Mouse (Mus musculus): Measurements from ENCODE around the gene Exoc4.

Exoc4 gene

GRCm38 (mm10) chr6:33770021-33770420, 521.1 kb downstream of the Exoc4 start:
- DNase-seq, result no peak

DNA sequence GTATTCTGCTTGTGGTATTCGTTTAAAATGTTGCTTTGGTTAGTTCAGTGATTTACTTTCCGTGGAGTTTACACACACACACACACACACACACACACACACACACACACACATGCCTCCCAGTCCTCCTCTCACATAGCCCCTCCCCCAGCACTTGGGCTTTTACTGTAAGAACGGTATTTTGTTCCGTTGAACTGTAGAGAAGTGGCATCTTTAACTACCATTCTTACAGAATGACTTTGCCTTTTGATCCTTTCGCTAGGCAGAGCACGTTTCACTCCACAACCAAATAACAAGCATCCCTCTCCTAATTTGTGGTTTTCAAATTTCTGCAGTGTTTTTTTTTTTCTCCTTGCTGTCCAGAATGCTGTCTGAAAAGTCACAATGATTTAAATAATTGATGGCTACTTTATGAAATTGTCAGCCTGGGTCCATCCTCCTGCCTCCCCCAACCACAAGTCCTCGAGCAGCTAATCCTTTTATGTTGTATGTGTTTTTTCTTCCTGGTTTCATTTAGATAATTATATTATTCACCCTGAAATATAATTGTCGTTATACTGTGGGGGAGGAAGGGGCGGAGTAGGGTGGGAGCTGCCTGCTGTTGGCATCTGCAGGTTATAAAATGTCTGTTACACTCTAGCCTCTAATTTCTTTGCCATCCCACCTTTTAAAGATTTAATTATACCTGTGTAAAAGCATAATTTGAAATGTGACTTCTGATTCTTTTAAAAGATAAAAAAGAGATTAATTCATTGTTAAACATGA, 523.8 kb downstream of the Exoc4 start:
- no peak for DNase-seq

DNA sequence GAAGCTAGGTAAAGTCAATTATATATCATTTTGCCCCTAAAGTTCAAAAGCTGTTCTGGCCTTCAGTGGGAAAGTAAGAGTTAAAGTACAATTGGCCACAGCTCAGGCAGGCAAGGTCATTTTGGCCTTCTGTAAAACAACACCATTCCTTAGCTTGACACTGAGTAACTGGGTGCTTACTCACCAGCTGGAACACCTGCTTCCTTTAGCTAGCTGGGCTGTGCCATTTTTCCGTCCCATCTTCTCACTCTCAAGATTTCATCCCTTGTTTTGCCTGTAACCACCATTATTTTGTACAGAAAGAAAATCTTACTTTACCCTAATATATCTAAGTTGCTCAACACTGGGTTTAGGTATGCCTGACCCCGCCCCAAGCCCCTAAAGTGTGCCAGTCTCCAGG, 543.7 kb downstream of the Exoc4 start:
- no peak for DNase-seq

GRCm38 (mm10) chr6:33801254-33801653, 552.4 kb downstream of the Exoc4 start:
- DNase-seq, result no peak

DNA sequence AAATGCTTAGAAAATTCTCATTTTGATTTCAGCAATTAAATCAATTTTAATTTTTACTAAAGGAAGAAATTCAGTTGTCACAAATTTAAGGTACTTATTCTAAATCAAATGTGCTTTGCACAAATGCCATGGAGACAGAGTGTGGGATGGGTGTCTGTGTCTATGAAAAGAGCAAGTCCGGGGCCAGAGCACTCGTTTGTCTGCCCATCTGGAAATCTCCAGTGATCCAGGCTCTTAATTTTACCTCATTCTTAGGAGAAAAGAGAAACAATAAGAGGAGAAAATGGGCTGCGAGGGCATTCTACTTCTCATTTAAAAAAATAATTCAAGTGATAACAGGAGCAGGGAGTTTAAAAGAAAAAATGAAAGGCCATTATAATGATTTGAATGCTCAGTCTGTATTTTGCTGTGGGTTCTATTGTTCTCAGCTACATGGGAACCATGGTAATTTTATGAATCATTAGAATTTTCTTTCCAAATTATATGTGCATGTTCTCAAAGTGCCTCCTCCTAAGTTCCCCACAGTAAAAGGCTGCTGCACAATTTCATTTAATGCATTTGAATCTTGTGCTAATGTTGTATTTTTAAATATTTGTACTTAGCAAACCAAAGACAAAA, 554.7 kb downstream of the Exoc4 start:
- no peak for DNase-seq

GRCm38 (mm10) chr6:33804775-33805174, 555.9 kb downstream of the Exoc4 start:
- DNase-seq, result no peak

DNA sequence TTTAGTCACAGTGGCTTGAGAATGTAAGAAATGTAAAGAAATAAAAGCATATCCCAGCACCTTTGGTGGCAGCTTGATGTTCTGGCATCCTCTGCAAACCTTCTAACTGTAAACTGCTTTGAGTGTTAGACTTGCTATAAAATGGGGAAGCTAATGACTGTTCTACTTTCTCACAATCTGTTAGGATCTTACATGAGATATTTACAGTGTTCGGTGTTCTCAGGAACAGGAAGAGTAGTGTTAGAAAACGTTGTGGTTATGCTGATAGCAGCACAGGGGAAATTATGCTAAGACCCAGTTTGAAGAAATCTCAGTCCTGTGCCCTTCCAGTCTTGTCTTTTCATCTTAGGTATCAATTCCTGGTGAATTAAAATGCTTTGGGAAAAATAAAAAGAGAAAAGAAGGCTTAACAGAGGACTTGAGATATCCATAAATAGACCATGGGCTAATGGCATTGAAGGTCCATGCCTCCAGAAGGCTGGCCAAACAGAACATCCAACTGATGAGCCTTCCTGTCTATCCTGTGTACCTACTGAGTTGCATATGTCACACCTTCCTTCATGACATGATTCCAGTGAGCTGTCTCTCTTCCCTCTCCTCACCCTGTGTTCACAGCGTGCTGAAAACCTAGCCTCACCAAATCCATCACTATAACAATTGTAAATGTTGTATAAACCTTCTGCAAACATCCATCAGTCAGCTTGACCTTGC, 557.3 kb downstream of the Exoc4 start:
- DNase-seq, result no peak

DNA sequence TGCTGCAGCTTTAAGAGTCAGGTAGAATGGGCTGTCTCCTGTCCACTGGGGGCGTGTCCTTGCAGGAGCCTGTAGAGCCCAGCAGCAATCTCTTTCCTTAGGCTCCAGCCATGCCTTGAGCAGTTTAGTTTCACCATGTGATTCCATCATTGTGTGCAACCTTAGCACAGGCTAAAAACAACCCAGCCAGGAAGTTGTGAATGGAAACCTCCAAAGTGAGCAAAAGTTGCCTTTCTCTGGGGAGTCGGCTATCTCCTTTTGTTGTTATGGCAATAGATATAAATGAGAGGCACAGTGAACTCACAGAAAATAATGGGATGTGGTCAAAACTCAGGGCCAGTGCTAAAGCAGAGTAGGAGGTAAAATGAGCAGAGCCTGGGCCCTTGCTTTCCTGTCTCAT, 565.5 kb downstream of the Exoc4 start:
- DNase-seq, result no peak

GRCm38 (mm10) chr6:33823171-33823570, 574.3 kb downstream of the Exoc4 start:
- DNase-seq, result no peak

GRCm38 (mm10) chr6:33823777-33824302, 575.0 kb downstream of the Exoc4 start:
- DNase-seq, result no peak

GRCm38 (mm10) chr6:33828499-33828898, 579.6 kb downstream of the Exoc4 start:
- no peak for DNase-seq

DNA sequence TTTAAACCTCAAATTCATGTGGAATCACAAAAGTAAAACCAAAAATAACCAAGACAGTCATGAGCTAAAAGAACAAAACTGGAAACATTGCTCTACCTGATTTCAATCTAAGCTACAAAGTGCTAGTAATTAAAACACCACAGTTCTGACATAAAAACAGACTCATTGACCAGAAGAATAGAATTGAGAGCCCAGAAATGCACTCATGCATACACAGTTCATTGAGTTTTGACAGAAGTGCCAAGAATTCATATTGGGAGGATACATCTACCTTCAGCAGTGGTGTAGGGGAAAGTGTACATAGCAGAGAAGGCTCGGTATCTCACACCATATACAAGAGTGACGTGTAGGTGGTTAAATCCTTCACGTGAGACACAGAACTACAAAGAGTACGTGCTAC, 580.4 kb downstream of the Exoc4 start:
- no peak for DNase-seq

GRCm38 (mm10) chr6:33831276-33831675, 582.4 kb downstream of the Exoc4 start:
- no peak for DNase-seq

DNA sequence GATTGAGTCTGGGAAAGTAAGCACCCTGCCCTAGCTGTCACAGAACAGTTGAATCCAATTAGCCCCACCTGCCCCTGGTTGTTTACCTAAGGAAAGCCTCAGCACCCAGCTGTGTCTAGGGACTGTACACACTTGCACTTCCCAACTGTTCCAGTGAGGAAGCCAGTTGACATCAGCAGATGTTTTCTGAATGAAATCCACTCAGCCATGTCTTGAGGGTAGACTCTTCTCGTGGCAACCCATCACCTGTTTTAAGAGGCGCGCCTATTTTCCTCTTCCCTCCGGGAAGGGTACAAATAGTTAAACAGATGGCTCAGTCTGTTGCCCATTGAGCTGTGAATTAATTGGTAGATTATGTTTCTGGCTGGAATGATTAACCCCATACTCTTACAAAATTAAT, 584.1 kb downstream of the Exoc4 start:
- no peak for DNase-seq

GRCm38 (mm10) chr6:33836048-33836780, 587.3 kb downstream of the Exoc4 start:
- no peak for DNase-seq

- DNase-seq, result no peak
These were observed 594.0 kb downstream of the Exoc4 start for GRCm38 (mm10) chr6:33842901-33843300.

DNA sequence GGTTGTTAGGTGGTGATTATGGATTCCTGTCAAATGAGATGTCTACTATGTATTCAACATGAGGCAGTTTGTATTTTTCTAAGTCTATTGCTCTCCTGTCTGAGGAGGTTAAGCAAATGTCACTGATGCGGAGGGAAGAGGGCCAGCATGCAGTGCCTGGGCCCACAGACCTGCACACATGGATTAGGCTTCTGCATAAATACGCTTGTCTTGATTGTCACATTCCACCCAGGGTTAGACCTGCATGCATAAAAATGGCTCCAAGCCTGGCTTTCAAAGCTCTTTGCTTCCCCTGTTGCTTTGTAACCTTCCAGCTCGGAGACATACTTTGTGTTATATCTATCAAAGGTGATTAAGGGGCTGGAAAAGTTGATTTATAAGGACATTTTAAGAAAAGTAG, 610.2 kb downstream of the Exoc4 start:
- DNase-seq, result no peak

DNA sequence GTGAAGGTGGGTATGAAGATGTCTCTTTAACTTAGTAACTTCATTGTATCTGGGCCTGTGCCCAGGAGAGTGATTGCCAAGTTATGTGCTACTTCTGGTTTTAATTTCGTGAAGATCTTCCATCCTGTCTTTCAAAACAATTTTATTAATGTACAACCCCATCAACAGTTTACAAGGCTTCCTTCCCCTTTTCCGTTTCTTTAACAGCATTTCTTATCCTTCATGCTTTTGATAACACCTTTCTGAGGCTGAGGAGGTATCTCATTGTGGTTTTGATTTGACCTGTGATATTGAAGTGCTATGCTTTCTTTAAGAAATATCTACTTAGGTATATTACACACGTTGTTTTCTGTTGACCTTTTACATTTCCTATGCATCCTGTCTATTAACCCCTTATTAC, 616.9 kb downstream of the Exoc4 start:
- DNase-seq, result no peak

DNA sequence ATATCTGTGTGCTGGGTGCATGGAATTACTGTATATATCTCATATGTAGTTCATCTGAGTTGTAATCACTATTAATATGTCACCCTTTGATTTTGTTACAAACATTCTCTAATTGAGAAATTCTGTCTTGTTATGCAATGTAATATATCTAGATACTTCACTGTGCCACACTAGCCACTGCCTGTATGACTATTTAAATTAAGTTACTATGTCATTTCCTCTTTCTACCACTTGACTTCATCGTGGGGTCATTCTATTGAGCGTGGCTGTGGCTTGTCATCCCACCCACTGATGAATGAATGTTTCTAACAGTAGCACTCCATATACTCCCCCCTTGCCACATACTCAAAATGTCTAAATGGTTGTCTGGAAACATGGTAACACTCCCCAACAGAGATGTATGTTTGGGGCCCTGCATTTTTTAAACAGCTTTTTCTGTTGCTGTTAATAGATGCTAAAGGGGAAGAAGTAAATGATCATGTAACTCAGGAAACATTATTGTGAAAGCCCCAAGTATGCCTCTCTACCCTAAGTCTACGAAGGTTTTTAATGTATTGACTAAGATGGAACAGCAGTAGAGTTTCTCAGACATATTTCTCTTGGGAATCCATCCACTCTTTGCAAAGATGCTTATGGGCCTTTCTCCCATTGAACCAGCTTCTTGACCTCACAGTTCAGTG, 618.2 kb downstream of the Exoc4 start:
- no peak for DNase-seq

DNA sequence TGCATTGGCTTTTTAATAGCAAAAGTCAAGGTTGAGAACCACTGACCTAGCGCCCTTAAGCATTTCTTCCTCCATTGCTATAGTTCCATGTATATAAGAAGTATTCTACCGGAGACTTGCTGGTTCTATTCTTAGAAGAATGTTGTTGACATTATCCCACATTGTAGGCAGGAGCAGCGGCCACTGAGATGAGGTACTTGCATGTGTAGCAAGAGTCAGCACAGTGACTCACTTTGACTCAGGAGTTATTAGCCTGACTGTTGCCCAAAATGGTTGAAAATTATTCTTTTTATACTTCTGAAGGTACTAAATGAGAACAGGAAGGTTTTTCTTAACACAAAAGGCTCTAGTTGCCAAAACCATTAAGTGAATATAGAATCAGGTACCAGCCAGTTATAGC, 620.4 kb downstream of the Exoc4 start:
- DNase-seq, result no peak

- no peak for DNase-seq
These were observed 621.7 kb downstream of the Exoc4 start for GRCm38 (mm10) chr6:33870468-33871142.

DNA sequence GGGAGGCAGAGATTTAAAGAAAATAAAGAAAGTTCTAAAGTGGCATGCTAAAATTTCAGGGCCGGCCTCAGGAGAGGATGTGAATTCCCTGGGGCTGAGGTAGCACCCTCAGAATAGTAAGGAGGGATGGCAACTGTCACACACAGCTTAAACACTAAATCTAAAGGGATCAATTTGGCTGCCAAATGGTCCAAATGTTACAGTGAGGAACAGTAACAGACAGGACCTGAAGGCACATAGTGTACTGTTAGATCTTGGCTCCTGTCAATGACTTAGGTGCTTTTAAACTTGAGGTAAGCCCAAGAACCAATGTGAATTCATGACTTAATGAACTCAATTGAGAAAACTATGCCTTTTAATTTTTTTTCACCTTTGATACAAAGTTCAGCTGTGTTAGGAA, 622.4 kb downstream of the Exoc4 start:
- DNase-seq, result no peak

All from spleen, adult 18-20 months (tissue).